Mouse (Mus musculus) forebrain, postnatal 0 days (tissue): ENCODE results near the gene Sh2b3. TPM values are rescaled to one million over a fixed set of nuclear protein-coding genes. Genes with fewer than 3 reads are reported as not detected.
A peak's percentile ranks its signal among the peaks of the same experiment; 100 is the strongest.

ENCODE experiments used
- ATAC-seq: fragments of 200-750 bp; cut with Nextera tagmentation; 2 replicates; pipeline ENCODE4 v1.8.0; 2017; ENCODE audit warnings: mild to moderate bottlenecking, moderate library complexity
- DNase-seq: peaks from one replicate; pipeline ENCODE4 v3.0.0-alpha.2; 2015
- H3K27ac ChIP-seq: fragments of 300-500 bp; sonication (generic); 2 replicates; pipeline ENCODE4 v1.5.1; 2014; ENCODE audit warnings: low read depth, mild to moderate bottlenecking, antibody characterized with exemption, low read length, moderate library complexity, mixed read lengths
- H3K27me3 ChIP-seq: fragments of 300-500 bp; sonication (generic); 2 replicates; pipeline ENCODE4 v1.6.1; 2014; ENCODE audit warnings: mild to moderate bottlenecking, low read length, mixed read lengths; ENCODE audit not compliant: insufficient read depth
- H3K36me3 ChIP-seq: fragments of 300-500 bp; sonication (generic); 2 replicates; pipeline ENCODE4 v1.6.1; 2014; ENCODE audit warnings: mild to moderate bottlenecking, moderate library complexity; ENCODE audit not compliant: insufficient read depth
- H3K4me1 ChIP-seq: fragments of 300-500 bp; sonication (generic); 2 replicates; pipeline ENCODE4 v1.6.1; 2014; ENCODE audit warnings: antibody characterized with exemption; ENCODE audit not compliant: insufficient read depth
- H3K4me2 ChIP-seq: fragments of 300-500 bp; sonication (generic); 2 replicates; pipeline ENCODE4 v1.6.1; 2014; ENCODE audit warnings: low read depth, mild to moderate bottlenecking, moderate library complexity
- H3K4me3 ChIP-seq: fragments of 300-500 bp; sonication (generic); 2 replicates; pipeline ENCODE4 v1.5.1; 2014; ENCODE audit warnings: low read depth, low read length, mixed read lengths
- H3K9ac ChIP-seq: fragments of 300-500 bp; sonication (generic); 2 replicates; pipeline ENCODE4 v1.6.1; 2014; ENCODE audit warnings: mild to moderate bottlenecking
- H3K9me3 ChIP-seq: fragments of 300-500 bp; sonication (generic); 2 replicates; pipeline ENCODE4 v1.6.1; 2016; ENCODE audit warnings: low read length
- CTCF ChIP-seq: sonication (generic); IDR thresholded peaks from 2 replicates; pipeline ENCODE4 v1.5.1; 2016; ENCODE audit warnings: antibody characterized with exemption, control low read depth, low read depth
- WGBS: fragments of 180-500 bp; shearing (Covaris S2); extraction: QIAGEN DNeasy Blood & Tissue Kit; methylation state at CpG from one replicate; pipeline ENCODE4 v1.1.7; 2014; 5-methylcytosine and 5-hydroxymethylcytosine counted together
- polyA plus RNA-seq: library from polyadenylated mRNA; unstranded; fragments of >200 nt; fragmentation: Nextera tagmentation; extraction: Ambion mirVana; gene quantifications from 2 replicates; pipeline ENCODE4 v1.2.1, GENCODE M21; 2015
- total RNA-seq: library from RNA; depleted of rRNA; stranded (reverse); fragments of >200 nt; gene quantifications from 2 replicates; pipeline ENCODE4 v1.2.3, GENCODE M21; 2014

Sh2b3 gene
- total and polyA plus RNA-seq, 2 experiments from 2014 or later = 6.2 to 14.1 TPM

DNA sequence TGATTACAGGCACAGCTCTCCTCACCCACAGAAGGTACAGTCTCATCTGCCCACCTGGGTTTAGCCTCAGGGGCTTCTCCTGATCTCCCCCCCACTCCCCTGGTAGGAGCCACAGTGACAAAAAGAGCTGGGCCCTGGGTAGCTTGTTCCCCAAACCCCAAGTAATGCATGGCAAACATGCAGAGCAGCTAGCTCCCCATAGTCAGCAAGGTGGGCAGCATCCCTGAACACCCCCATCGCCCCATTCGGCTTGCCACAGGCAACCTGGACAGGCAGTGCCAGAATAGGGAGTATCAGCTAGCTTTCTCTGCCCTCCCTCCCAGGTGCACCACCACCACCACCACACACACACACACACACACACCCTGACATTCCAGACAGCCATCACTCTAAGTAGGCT, 4.3 kb downstream of the Sh2b3 start:
- Histone ChIP-seq H3K9ac (no peak overlapping the region), H3K4me3 (no peak overlapping the region), H3K27me3 (no peaks in the 10 kb centered on the region; the same call in 1 of the 2 replicates), H3K9me3 (no peaks in the 10 kb centered on the region), H3K36me3 (no peaks in the 10 kb centered on the region), H3K4me2 (no peak overlapping the region), H3K27ac (no peak overlapping the region), H3K4me1 (peaks cover 16% of the 10 kb centered on the region)
- DNase-seq (no peak), ATAC-seq (no peak)
- TF ChIP-seq CTCF = no peak
- WGBS = 94% methylated on average over 2 of the region's 2 CpGs

DNA sequence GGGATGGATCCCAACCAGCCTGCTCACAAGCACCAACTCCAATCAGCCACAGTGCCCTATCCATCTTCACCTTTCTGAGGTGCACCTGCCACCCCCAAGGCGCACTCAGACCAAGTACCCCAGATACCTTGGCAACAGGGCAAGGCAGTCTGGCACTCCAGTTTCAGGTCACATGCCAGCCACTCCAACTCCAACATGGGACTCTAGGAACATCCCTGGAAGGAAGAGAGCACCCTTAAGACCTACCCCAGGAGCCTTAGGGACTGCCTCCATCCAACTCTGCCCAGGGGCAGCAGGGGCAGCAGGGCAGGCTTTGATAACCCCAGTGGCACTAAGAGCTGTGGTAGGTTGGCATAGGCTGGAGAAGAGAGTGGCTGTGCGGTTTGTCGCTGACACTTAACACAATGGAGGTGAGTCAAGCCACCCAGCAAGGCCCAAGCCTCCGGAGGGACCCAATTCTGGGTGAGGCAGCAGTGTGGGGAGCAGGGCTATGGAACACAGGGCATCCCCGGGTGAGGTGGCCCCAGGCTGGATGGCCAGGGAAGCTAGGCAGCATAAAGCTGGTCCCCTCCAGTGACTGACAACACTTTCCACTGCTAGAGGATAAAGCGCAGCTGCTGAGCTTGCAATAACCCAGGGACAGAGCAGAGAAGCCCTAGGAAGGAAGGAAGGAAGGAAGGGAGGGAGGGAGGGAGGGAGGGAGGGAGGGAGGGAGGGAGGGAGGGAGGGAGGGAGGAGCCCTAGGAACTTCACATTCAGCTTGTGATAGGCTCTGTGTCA, 4.9 kb downstream of the Sh2b3 start:
- Histone ChIP-seq H3K27me3 (no peaks in the 10 kb centered on the region; the same call in 1 of the 2 replicates), H3K4me1 (peaks cover 15% of the 10 kb centered on the region; the same call in 1 of the 2 replicates), H3K9me3 (no peaks in the 10 kb centered on the region), H3K36me3 (no peaks in the 10 kb centered on the region), H3K27ac (no peak overlapping the region), H3K9ac (no peak overlapping the region), H3K4me3 (no peak overlapping the region), H3K4me2 (no peak overlapping the region)
- DNase-seq = no peak
- 81% methylated on average over 6 of the region's 6 CpGs for WGBS
- no peak for ATAC-seq
- TF ChIP-seq CTCF = no peak

DNA sequence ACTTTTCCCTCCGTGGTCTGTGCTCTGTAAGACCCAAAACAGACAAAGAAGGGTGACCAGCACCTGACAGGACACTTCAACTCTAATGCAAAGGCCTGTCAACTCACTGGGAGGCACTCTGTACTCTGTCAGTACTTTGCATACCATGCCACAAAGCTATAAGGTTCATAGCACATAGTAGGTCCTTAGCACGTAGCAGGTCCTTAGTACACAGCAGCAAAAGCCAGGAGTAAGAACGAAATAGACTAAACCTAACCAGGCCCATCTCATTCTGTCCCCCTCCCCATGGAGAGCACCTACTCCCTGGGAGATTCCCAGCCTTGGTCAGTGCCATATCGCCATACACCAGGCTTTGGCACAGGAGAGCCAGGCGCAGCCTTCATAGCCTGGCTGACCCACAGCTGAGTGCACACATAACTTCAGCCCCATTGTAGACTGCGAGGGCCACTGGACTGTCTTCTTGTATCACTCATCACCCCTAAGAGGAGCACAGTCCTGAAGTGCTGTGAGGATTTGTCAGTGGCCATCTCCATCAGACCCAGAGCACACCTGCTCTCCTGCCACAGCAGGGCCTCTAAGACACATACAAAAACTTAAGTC, 6.3 kb downstream of the Sh2b3 start:
- Histone ChIP-seq H3K27ac (no peak overlapping the region), H3K9me3 (no peaks in the 10 kb centered on the region), H3K4me1 (peaks cover 15% of the 10 kb centered on the region; the same call in 1 of the 2 replicates), H3K27me3 (no peaks in the 10 kb centered on the region), H3K9ac (no peak overlapping the region), H3K4me2 (no peak overlapping the region), H3K4me3 (no peak overlapping the region), H3K36me3 (no peaks in the 10 kb centered on the region; the same call in 1 of the 2 replicates)
- 89% methylated on average over 6 of the region's 6 CpGs for WGBS
- no peak for DNase-seq
- no peak for TF ChIP-seq CTCF
- ATAC-seq = no peak

DNA sequence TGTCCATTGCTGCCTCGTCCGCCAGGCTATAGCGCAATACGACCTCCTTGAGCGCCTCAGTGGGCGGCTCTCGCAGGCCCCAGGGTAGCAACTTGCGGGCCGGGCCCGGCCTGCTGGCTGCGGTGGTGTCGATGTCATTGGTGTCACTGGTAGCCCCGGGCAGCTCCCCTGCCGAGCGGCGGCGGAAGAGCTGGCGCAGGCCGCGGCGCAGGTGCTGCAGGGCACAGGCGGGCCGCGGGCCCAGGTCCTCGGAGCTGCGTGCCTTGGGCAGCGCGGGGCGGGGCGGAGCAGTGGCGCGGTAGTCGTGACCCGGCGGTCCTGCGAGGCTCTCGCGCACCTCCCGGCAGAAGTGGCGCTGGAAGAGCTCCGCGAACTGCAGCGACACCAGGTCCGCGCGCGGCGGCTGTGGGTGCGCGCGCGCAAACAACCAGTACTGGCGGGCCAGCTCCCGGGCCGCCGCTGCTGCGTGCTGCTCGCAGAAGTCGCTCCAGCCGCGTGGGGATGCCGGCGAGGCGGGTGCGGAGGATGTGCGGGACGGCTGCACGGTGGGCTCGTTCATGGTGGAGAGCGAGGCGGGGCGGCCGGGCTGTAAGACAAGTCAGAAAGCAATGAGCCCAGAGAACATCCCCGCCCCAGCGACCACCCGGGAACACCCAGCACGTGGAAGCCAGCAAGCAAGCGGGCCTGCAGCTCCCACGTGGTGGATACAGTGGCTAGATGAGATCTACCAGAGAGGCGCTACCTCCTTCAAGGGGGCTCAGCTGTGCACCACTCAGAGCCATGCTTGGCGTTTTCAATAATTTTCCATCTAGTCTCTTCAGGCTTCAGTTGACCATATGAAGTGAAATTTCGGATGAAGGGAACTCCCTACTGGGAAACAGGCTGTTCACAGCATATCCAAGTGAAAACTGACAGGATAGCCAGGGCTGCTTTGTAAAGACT, 8.7 kb downstream of the Sh2b3 start:
- ATAC-seq = peak; percentile 80

DNA sequence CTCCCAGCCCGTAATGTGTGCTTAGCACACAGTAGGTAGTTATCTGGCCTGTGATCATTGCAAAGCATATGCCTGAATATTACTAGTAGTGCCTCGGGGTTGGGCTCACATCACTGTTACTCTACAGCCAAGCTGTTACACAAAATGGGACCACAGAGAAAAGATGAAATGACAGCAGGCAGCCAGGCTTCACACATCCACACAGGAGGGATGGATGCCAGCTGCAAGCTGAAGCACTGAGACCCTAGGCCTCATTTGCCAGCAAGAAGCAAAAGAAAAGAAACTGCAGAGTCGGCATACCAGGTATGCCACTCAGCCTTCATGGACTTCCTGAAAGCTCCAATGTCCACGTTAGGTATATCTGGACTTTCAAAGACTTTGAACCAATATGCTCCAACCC, 9.6 kb downstream of the Sh2b3 start:
- Histone ChIP-seq H3K27me3 (no peaks in the 10 kb centered on the region), H3K36me3 (no peaks in the 10 kb centered on the region; the same call in 1 of the 2 replicates), H3K4me3 (peak overlapping the region; percentile 40; the same call in 1 of the 2 replicates), H3K9me3 (no peaks in the 10 kb centered on the region), H3K4me2 (peak overlapping the region; percentile 97), H3K9ac (0 out of 2 replicates have a peak overlapping the region, but pooled peaks have one; percentile 47), H3K27ac (no peak overlapping the region), H3K4me1 (0 out of 2 replicates have a peak, but pooled peaks cover 3% of the 10 kb centered on the region)
- no peak for TF ChIP-seq CTCF
- 47% methylated on average over 4 of the region's 4 CpGs for WGBS
- DNase-seq = peak; percentile 67
- peak; percentile 21; the same call in 1 of the 2 replicates for ATAC-seq

More for the DNA sequence above, 8.7 kb downstream of the Sh2b3 start:
- Histone ChIP-seq H3K27ac (no peak overlapping the region), H3K4me3 (peak overlapping the region; percentile 40), H3K9me3 (no peaks in the 10 kb centered on the region), H3K4me2 (peak overlapping the region; percentile 97), H3K36me3 (no peaks in the 10 kb centered on the region; the same call in 1 of the 2 replicates), H3K27me3 (no peaks in the 10 kb centered on the region), H3K9ac (peak overlapping the region; percentile 47), H3K4me1 (0 out of 2 replicates have a peak, but pooled peaks cover 3% of the 10 kb centered on the region)
- DNase-seq = peak; percentile 69
- 5% methylated on average over 82 of the region's 82 CpGs for WGBS
- 0 out of 2 replicates have a peak, but pooled peaks have one; percentile 9 for TF ChIP-seq CTCF

DNA sequence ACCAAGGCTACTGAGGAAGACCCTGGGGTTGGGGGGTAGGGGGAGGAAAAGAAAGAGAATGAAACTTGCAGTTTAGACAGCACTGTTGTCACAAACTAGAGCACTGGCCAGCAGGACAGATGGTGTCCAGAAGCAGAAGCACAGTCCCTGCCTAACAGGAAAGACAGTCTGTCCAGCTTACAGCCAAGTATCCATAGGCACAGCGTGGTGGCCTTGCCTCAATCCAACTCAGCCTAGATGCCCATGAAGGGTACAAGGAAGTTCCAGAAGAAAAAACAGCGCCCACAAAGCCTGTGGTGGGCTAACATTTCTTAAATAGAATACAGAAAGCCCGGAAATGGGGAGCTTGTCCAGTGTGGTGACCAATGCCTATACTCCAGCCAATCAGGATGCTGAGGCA, 11.8 kb downstream of the Sh2b3 start:
- H3K9ac ChIP-seq = no peak overlapping the region
- ATAC-seq (no peak), DNase-seq (no peak)
- H3K4me2 ChIP-seq = no peak overlapping the region
- H3K36me3 ChIP-seq = peaks cover 4% of the 10 kb centered on the region
- H3K9me3 ChIP-seq = no peaks in the 10 kb centered on the region
- no peak overlapping the region for H3K27ac ChIP-seq
- no peak overlapping the region for H3K4me3 ChIP-seq
- H3K27me3 ChIP-seq = no peaks in the 10 kb centered on the region
- H3K4me1 ChIP-seq = 0 out of 2 replicates have a peak, but pooled peaks cover 3% of the 10 kb centered on the region
- 91% methylated on average over 3 of the region's 3 CpGs for WGBS
- TF ChIP-seq CTCF = no peak
